Mouse (Mus musculus) bone marrow macrophage, adult 2 months (primary cell): Measurements from ENCODE around the gene Dydc1.

Experiments used
- CTCF ChIP-seq: IDR thresholded peaks from 2 replicates; pipeline ENCODE4 v1.5.1; 2012; ENCODE audit warnings: low read depth, mild to moderate bottlenecking, low read length, moderate library complexity
- POLR2A ChIP-seq: IDR thresholded peaks from 2 replicates; pipeline ENCODE4 v1.6.1; 2012; ENCODE audit warnings: mild to moderate bottlenecking, low read depth, low read length, borderline replicate concordance

DNA sequence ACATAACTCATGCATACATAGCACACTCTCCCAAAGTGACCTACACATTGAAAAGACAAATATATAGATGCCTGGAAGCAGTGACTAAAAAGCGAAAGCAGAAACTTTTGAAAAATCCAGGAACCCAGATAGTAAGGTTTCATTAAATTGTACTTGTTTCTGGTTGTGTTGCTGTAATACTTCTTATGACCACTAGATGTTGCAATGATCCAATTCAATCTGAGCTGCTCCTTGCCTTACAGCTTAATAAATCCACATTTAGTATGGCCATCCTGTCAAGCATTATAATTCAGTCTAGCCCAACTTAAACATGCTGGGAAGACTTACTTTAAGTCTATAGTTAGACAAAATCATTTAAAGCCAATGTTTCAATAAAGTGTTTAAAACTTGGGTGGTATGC lies 21.4 kb downstream of the Dydc1 start:
- TF ChIP-seq CTCF (no peak), POLR2A (no peak)
